Mouse (Mus musculus): ENCODE results near the gene Anxa11.
"Not testable (repeated sequence)": the region's sequence is repeated elsewhere in the genome, so short reads cannot be mapped to it uniquely, and the experiment has no call there.

DNA sequence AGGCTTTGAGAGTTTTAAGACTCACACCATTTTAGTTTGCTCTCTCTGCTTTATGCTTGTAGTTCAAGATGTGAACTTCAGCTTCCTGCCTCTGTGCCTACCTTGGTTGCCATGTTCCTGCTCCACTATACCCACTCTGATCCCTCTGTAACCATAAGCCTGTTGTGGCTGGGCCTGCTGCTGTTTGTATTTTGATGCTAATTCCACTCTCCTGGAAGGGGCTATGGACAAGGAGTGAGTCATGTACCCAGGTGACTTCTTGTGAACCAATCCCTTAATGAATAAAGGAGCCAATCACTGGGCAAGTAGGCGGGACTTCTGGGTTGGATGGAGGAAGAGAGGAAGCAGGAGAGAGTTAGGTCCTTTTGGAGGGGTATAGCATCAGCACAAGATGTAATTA, 30.9 kb upstream of the Anxa11 start:
- not testable (repeated sequence) for TF ChIP-seq CTCF (IDR thresholded peaks at IDR 0.05; ENCODE audit: low read depth, low read length); POLR2A (IDR thresholded peaks at IDR 0.05; ENCODE audit: extremely low read depth, insufficient read depth, low read length)

Measured in liver, adult 2 months (tissue).